Comparison of ENCODE assay signal across 8 mouse cellular contexts in genomic region chr2:152828532-152828931, GRCm38 (mm10). TPM values are rescaled to one million over a fixed set of nuclear protein-coding genes. Genes with fewer than 3 reads are reported as not detected.
DNase-seq lines count a peak whose midpoint lies in the region; ATAC-seq lines count a peak whose summit lies in the region.

No protein-coding gene starts in this region.

- peak overlapping the region; percentile 50 for H3K9ac ChIP-seq in forebrain, embryonic 12.5 days
- H3K9ac ChIP-seq in midbrain, embryonic 14.5 days (replicated peaks; ENCODE audit: low read length): peak overlapping the region; percentile 41

- 76% methylated on average over 1 of the region's 1 CpGs for WGBS in forebrain, embryonic 12.5 days
- WGBS in midbrain, embryonic 14.5 days: 78% methylated on average over 1 of the region's 1 CpGs

- H3K4me1 ChIP-seq in forebrain, embryonic 12.5 days: peaks cover 55% of the 10 kb centered on the region
- H3K4me1 ChIP-seq in midbrain, embryonic 14.5 days (ENCODE audit: control insufficient read depth, insufficient read depth, low read length): peaks cover 58% of the 10 kb centered on the region

- DNase-seq in ovary, postnatal 36 days (ENCODE audit: low spot score): peak; percentile 20
- DNase-seq in ovary, adult 18-20 months (ENCODE audit: low spot score): no peak
- peak; percentile 89 for DNase-seq in kidney, adult 9 months
- DNase-seq in midbrain, embryonic 14.5 days: no peak
- no peak for DNase-seq in frontal cortex, postnatal 36 days (ENCODE audit: low spot score in 2 of 2)
- DNase-seq in left cerebral cortex, adult 9 months (ENCODE audit: low spot score in 2 of 2): no peak
- no peak for DNase-seq in left cerebral cortex, postnatal 4 days

- H3K27ac ChIP-seq in forebrain, embryonic 12.5 days: 0 out of 2 replicates have a peak overlapping the region, but pooled peaks have one; percentile 19
- no peak overlapping the region for H3K27ac ChIP-seq in midbrain, embryonic 14.5 days (replicated peaks; ENCODE audit: low read depth, low read length)

- peak overlapping the region; percentile 60 for H3K4me3 ChIP-seq in forebrain, embryonic 12.5 days (replicated peaks)
- peak overlapping the region; percentile 62 for H3K4me3 ChIP-seq in midbrain, embryonic 14.5 days (replicated peaks; ENCODE audit: low read depth, low read length)

- ATAC-seq in forebrain, embryonic 12.5 days (ENCODE audit: low FRiP score): no peak
- no peak for ATAC-seq in midbrain, embryonic 14.5 days (ENCODE audit: low FRiP score, low TSS enrichment)

- no peaks in the 10 kb centered on the region for H3K9me3 ChIP-seq in forebrain, embryonic 12.5 days
- H3K9me3 ChIP-seq in midbrain, embryonic 14.5 days (ENCODE audit: control insufficient read depth, low read length): no peaks in the 10 kb centered on the region

- 0 out of 2 replicates have a peak, but pooled peaks cover 7% of the 10 kb centered on the region for H3K36me3 ChIP-seq in forebrain, embryonic 12.5 days (replicated peaks)
- peaks cover 19% of the 10 kb centered on the region for H3K36me3 ChIP-seq in midbrain, embryonic 14.5 days (ENCODE audit: control insufficient read depth, insufficient read depth, low read length)

- H3K4me2 ChIP-seq in forebrain, embryonic 12.5 days: peak overlapping the region; percentile 63
- peak overlapping the region; percentile 74 for H3K4me2 ChIP-seq in midbrain, embryonic 14.5 days (ENCODE audit: low read length)

- intact Hi-C loops in left cerebral cortex, postnatal 4 days (cut with DNase I): loop anchor here (10.0 kb wide), 1 partner anchor 64 kb away; no protein-coding TSS in a partner anchor

- no peaks in the 10 kb centered on the region for H3K27me3 ChIP-seq in forebrain, embryonic 12.5 days
- H3K27me3 ChIP-seq in midbrain, embryonic 14.5 days (ENCODE audit: control insufficient read depth, insufficient read depth, low read length): no peaks in the 10 kb centered on the region

RNA-seq across cellular contexts. Expression of gene Bcl2l1, which starts 3.0 kb away (rescaled TPM):
- polyA plus RNA-seq in forebrain, embryonic 12.5 days (2016; fragmentation: Nextera tagmentation; extraction: Ambion mirVana): 159 and 164 TPM in 2 replicates
- 171 and 208 TPM in 2 replicates for polyA plus RNA-seq in midbrain, embryonic 14.5 days (2014; fragmentation: Nextera tagmentation; extraction: Ambion mirVana)
- 100 to 1,000 TPM; 113 to 116 TPM for total RNA-seq in left cerebral cortex, postnatal 4 days (2021)

RNA-seq across cellular contexts. Expression of gene Tpx2, which starts 19.2 kb away (rescaled TPM):
- 133 and 156 TPM in 2 replicates for polyA plus RNA-seq in forebrain, embryonic 12.5 days (2016; fragmentation: Nextera tagmentation; extraction: Ambion mirVana)
- polyA plus RNA-seq in midbrain, embryonic 14.5 days (2014; fragmentation: Nextera tagmentation; extraction: Ambion mirVana): 14.2 and 27.5 TPM in 2 replicates
- total RNA-seq in left cerebral cortex, postnatal 4 days (2021): 10 to 100 TPM in 1 of 2 experiments, 1 to 10 TPM in 1; 9.8 to 11.0 TPM

Comparison
In these comparisons a context has a peak if more than half of its experiments do, and no peak if none do; other contexts are left out.
1. DNase-seq: peak in ovary, postnatal 36 days (single experiment) and kidney, adult 9 months (single experiment); none in ovary, adult 18-20 months (single experiment), midbrain, embryonic 14.5 days (single experiment), frontal cortex, postnatal 36 days (0 of 2), left cerebral cortex, adult 9 months (0 of 2) and left cerebral cortex, postnatal 4 days (single experiment).